Mouse (Mus musculus) hindbrain, embryonic 11.5 days (tissue): ENCODE results near the gene Lgals9. TPM values are rescaled to one million over a fixed set of nuclear protein-coding genes. Genes with fewer than 3 reads are reported as not detected.
"Not testable (repeated sequence)": the region's sequence is repeated elsewhere in the genome, so short reads cannot be mapped to it uniquely, and the experiment has no call there.

Source experiments
- ATAC-seq: fragments of 200-750 bp; cut with Nextera tagmentation; 2 replicates; pipeline ENCODE4 v1.8.0; 2017; ENCODE audit warnings: mild to moderate bottlenecking, moderate TSS enrichment, moderate library complexity; ENCODE audit not compliant: low FRiP score
- DNase-seq: peaks from one replicate; pipeline ENCODE4 v3.0.0-alpha.2; 2015; ENCODE audit warnings: low spot score
- H3K27ac ChIP-seq: fragments of 300-500 bp; sonication (generic); 2 replicates; pipeline ENCODE4 v1.5.1; 2014; ENCODE audit warnings: mild to moderate bottlenecking, low read depth, low read length
- H3K27me3 ChIP-seq: fragments of 300-500 bp; sonication (generic); 2 replicates; pipeline ENCODE4 v1.6.1; 2014; ENCODE audit warnings: mild to moderate bottlenecking, low read length, moderate library complexity, mixed read lengths; ENCODE audit not compliant: control insufficient read depth, insufficient read depth
- H3K36me3 ChIP-seq: fragments of 300-500 bp; sonication (generic); 2 replicates; pipeline ENCODE4 v1.6.1; 2014; ENCODE audit warnings: mild to moderate bottlenecking, low read length, moderate library complexity, mixed read lengths; ENCODE audit not compliant: control insufficient read depth, insufficient read depth
- H3K4me1 ChIP-seq: fragments of 300-500 bp; sonication (generic); replicated peaks from 2 replicates; pipeline ENCODE4 v1.6.1; 2014; ENCODE audit warnings: low read length, mixed read lengths; ENCODE audit not compliant: control insufficient read depth, insufficient read depth
- H3K4me2 ChIP-seq: fragments of 300-500 bp; sonication (generic); replicated peaks from 2 replicates; pipeline ENCODE4 v1.6.1; 2014; ENCODE audit warnings: mild to moderate bottlenecking, low read depth, low read length
- H3K4me3 ChIP-seq: fragments of 300-500 bp; sonication (generic); 2 replicates; pipeline ENCODE4 v1.5.1; 2014; ENCODE audit warnings: low read depth, low read length
- H3K9ac ChIP-seq: fragments of 300-500 bp; sonication (generic); 2 replicates; pipeline ENCODE4 v1.6.1; 2014; ENCODE audit warnings: low read depth, low read length
- H3K9me3 ChIP-seq: fragments of 300-500 bp; sonication (generic); 2 replicates; pipeline ENCODE4 v1.6.1; 2016; ENCODE audit warnings: low read length; ENCODE audit not compliant: control insufficient read depth
- WGBS: fragments of 180-500 bp; shearing (Covaris S2); extraction: QIAGEN DNeasy Blood & Tissue Kit; methylation state at CpG from one replicate; pipeline ENCODE4 v1.1.7; 2014; 5-methylcytosine and 5-hydroxymethylcytosine counted together
- polyA plus RNA-seq: library from polyadenylated mRNA; unstranded; fragments of >200 nt; fragmentation: Nextera tagmentation; extraction: Ambion mirVana; gene quantifications from 2 replicates; pipeline ENCODE4 v1.2.1, GENCODE M21; 2014

The Lgals9 gene
- polyA plus RNA-seq, 1 experiment from 2014 or later: 7.7 TPM

- DNase-seq (no peak), ATAC-seq (no peak)
- Histone ChIP-seq H3K27ac (no peak overlapping the region), H3K4me1 (no peaks in the 10 kb centered on the region), H3K4me2 (no peak overlapping the region), H3K9ac (no peak overlapping the region), H3K36me3 (no peaks in the 10 kb centered on the region), H3K9me3 (no peaks in the 10 kb centered on the region), H3K27me3 (no peaks in the 10 kb centered on the region), H3K4me3 (no peak overlapping the region)
- WGBS: 67% methylated on average over 5 of the region's 5 CpGs
Observed at GRCm38 (mm10) chr11:79002551-79002951, 17.8 kb upstream of the Lgals9 start.

- H3K9ac ChIP-seq: no peak overlapping the region
- no peak overlapping the region for H3K4me3 ChIP-seq
- H3K4me1 ChIP-seq: no peaks in the 10 kb centered on the region
- WGBS: 83% methylated on average over 4 of the region's 4 CpGs
- no peaks in the 10 kb centered on the region for H3K36me3 ChIP-seq
- no peak overlapping the region for H3K27ac ChIP-seq
- H3K4me2 ChIP-seq: no peak overlapping the region
- no peak for ATAC-seq
- no peaks in the 10 kb centered on the region for H3K9me3 ChIP-seq
- no peaks in the 10 kb centered on the region for H3K27me3 ChIP-seq
- no peak for DNase-seq
Observed at GRCm38 (mm10) chr11:79001871-79002270, 17.1 kb upstream of the Lgals9 start.

GRCm38 (mm10) chr11:78999118-78999517 lies 14.4 kb upstream of the Lgals9 start:
- ATAC-seq: no peak
- Histone ChIP-seq H3K36me3 (no peaks in the 10 kb centered on the region), H3K27me3 (no peaks in the 10 kb centered on the region), H3K9ac (no peak overlapping the region), H3K9me3 (no peaks in the 10 kb centered on the region), H3K27ac (no peak overlapping the region), H3K4me1 (no peaks in the 10 kb centered on the region), H3K4me3 (no peak overlapping the region), H3K4me2 (no peak overlapping the region)
- no peak for DNase-seq
- 35% methylated on average over 6 of the region's 6 CpGs for WGBS

GRCm38 (mm10) chr11:78990875-78991543 lies 6.3 kb upstream of the Lgals9 start:
- not testable (repeated sequence) for H3K4me2 ChIP-seq, DNase-seq, ATAC-seq, H3K4me1 ChIP-seq, H3K27me3 ChIP-seq, H3K9ac ChIP-seq, H3K27ac ChIP-seq, H3K9me3 ChIP-seq, H3K36me3 ChIP-seq, H3K4me3 ChIP-seq
- WGBS: 71% methylated on average over 5 of the region's 5 CpGs

GRCm38 (mm10) chr11:78990096-78990495 lies 5.3 kb upstream of the Lgals9 start:
- 96% methylated on average over 9 of the region's 9 CpGs for WGBS
- Histone ChIP-seq H3K4me1 (no peaks in the 10 kb centered on the region), H3K27ac (no peak overlapping the region), H3K9me3 (no peaks in the 10 kb centered on the region), H3K9ac (no peak overlapping the region), H3K27me3 (no peaks in the 10 kb centered on the region), H3K4me2 (no peak overlapping the region), H3K36me3 (no peaks in the 10 kb centered on the region), H3K4me3 (no peak overlapping the region)
- ATAC-seq (no peak), DNase-seq (no peak)

GRCm38 (mm10) chr11:78989206-78989605 lies 4.5 kb upstream of the Lgals9 start:
- not testable (repeated sequence) for DNase-seq, H3K4me2 ChIP-seq, H3K36me3 ChIP-seq, H3K4me3 ChIP-seq, H3K9me3 ChIP-seq, ATAC-seq, H3K4me1 ChIP-seq, H3K9ac ChIP-seq, H3K27me3 ChIP-seq, H3K27ac ChIP-seq
- 92% methylated on average over 11 of the region's 11 CpGs for WGBS

GRCm38 (mm10) chr11:78986311-78987002 lies 1.7 kb upstream of the Lgals9 start:
- H3K4me1 ChIP-seq: no peaks in the 10 kb centered on the region
- H3K4me3 ChIP-seq: no peak overlapping the region
- H3K4me2 ChIP-seq: no peak overlapping the region
- H3K9ac ChIP-seq: no peak overlapping the region
- 92% methylated on average over 10 of the region's 10 CpGs for WGBS
- H3K9me3 ChIP-seq: no peaks in the 10 kb centered on the region
- H3K27ac ChIP-seq: no peak overlapping the region
- no peaks in the 10 kb centered on the region for H3K36me3 ChIP-seq
- ATAC-seq (no peak), DNase-seq (no peak)
- H3K27me3 ChIP-seq: no peaks in the 10 kb centered on the region

GRCm38 (mm10) chr11:78985505-78985904 lies 759 bp upstream of the Lgals9 start:
- no peaks in the 10 kb centered on the region for H3K9me3 ChIP-seq
- H3K4me2 ChIP-seq: no peak overlapping the region
- no peaks in the 10 kb centered on the region for H3K36me3 ChIP-seq
- no peak for DNase-seq
- ATAC-seq: no peak
- no peak overlapping the region for H3K9ac ChIP-seq
- no peak overlapping the region for H3K4me3 ChIP-seq
- no peaks in the 10 kb centered on the region for H3K4me1 ChIP-seq
- no peak overlapping the region for H3K27ac ChIP-seq
- no peaks in the 10 kb centered on the region for H3K27me3 ChIP-seq

GRCm38 (mm10) chr11:78983539-78983938 lies 1.2 kb downstream of the Lgals9 start:
- Histone ChIP-seq H3K9ac (no peak overlapping the region), H3K4me3 (no peak overlapping the region), H3K36me3 (no peaks in the 10 kb centered on the region), H3K9me3 (no peaks in the 10 kb centered on the region), H3K4me2 (no peak overlapping the region), H3K27ac (no peak overlapping the region), H3K27me3 (no peaks in the 10 kb centered on the region), H3K4me1 (no peaks in the 10 kb centered on the region)
- WGBS: 87% methylated on average over 7 of the region's 7 CpGs
- DNase-seq (no peak), ATAC-seq (no peak)
